Comparison of ENCODE assay signal across 9 mouse cellular contexts in genomic region chr4:137484586-137484985, GRCm38 (mm10). TPM values are rescaled to one million over a fixed set of nuclear protein-coding genes. Genes with fewer than 3 reads are reported as not detected.
A peak's percentile ranks its signal among the peaks of the same experiment; 100 is the strongest.
DNase-seq lines count a peak whose midpoint lies in the region; ATAC-seq and TF ChIP-seq lines count a peak whose summit lies in the region.
"Had no signal": no experiment of that assay in that cellular context is flagged by ENCODE, and none has a peak within 500 bp of the region (broad histone marks: within the 10 kb centered on the region; RNA-seq: fewer than 3 reads in every experiment).

No protein-coding gene starts in this region.

- no peaks in the 10 kb centered on the region for H3K36me3 ChIP-seq in forebrain, embryonic 12.5 days (replicated peaks)
- H3K36me3 ChIP-seq in forebrain, embryonic 13.5 days (ENCODE audit: poor library complexity, severe bottlenecking): no peaks in the 10 kb centered on the region
- H3K36me3 ChIP-seq in heart, adult 2 months (ENCODE audit: control insufficient read depth, insufficient read depth, low read length): peaks cover 22% of the 10 kb centered on the region

- no peak overlapping the region for H3K4me2 ChIP-seq in forebrain, embryonic 12.5 days
- no peak overlapping the region for H3K4me2 ChIP-seq in forebrain, embryonic 13.5 days

- no peak overlapping the region for H3K4me3 ChIP-seq in forebrain, embryonic 12.5 days (replicated peaks)
- H3K4me3 ChIP-seq in forebrain, embryonic 13.5 days: no peak overlapping the region
- peak overlapping the region; percentile 17; the same call in 1 of the 2 replicates for H3K4me3 ChIP-seq in heart, adult 2 months

- TF ChIP-seq POLR2A in heart, adult 2 months (IDR thresholded peaks at IDR 0.05; ENCODE audit: insufficient read depth, low read depth, low read length): no peak

- H3K79me2 ChIP-seq in heart, adult 2 months (replicated peaks; ENCODE audit: control insufficient read depth, insufficient read depth, low read length): peaks cover 5% of the 10 kb centered on the region

- H3K27me3 ChIP-seq in forebrain, embryonic 12.5 days: no peaks in the 10 kb centered on the region
- no peaks in the 10 kb centered on the region for H3K27me3 ChIP-seq in forebrain, embryonic 13.5 days
- H3K27me3 ChIP-seq in heart, adult 2 months (ENCODE audit: control insufficient read depth, insufficient read depth, low read length): no peaks in the 10 kb centered on the region

- TF ChIP-seq EP300 in heart, adult 2 months (IDR thresholded peaks at IDR 0.05; ENCODE audit: insufficient read depth, low read depth, low read length): no peak

- 85% methylated on average over 7 of the region's 7 CpGs for WGBS in forebrain, embryonic 12.5 days
- 73% methylated on average over 7 of the region's 7 CpGs for WGBS in forebrain, embryonic 13.5 days
- WGBS in heart, adult 2 months: 9% methylated on average over 7 of the region's 7 CpGs

- peak; percentile 87 for DNase-seq in adrenal gland, postnatal 25 days
- peak; percentile 80 for DNase-seq in heart, adult 2 months
- peak; percentile 61 to 69 for DNase-seq in kidney, adult 8-10 months
- no peak for DNase-seq in natural killer cell, adult 2 months (ENCODE audit: low spot score in 2 of 2)
- no peak for DNase-seq in left cerebral cortex, postnatal 36 days (ENCODE audit: low spot score in 2 of 2)

- intact Hi-C loops in heart, adult 2 months (cut with DNase I): no loop called here
- intact Hi-C loops in left cerebral cortex, postnatal 36 days (cut with DNase I): no loop called here

- TF ChIP-seq CTCF in heart, adult 2 months (IDR thresholded peaks at IDR 0.05): 0 out of 2 replicates have a peak, but pooled peaks have one; percentile 13

- H3K9ac ChIP-seq in forebrain, embryonic 12.5 days: no peak overlapping the region
- H3K9ac ChIP-seq in forebrain, embryonic 13.5 days: no peak overlapping the region
- H3K9ac ChIP-seq in heart, adult 2 months (ENCODE audit: low read depth, low read length): peak overlapping the region; percentile 37
- H3K9ac ChIP-seq: liver, embryonic 14.5 days had no signal

- peaks cover 83% of the 10 kb centered on the region for H3K4me1 ChIP-seq in forebrain, embryonic 12.5 days
- H3K4me1 ChIP-seq in forebrain, embryonic 13.5 days: peaks cover 71% of the 10 kb centered on the region
- H3K4me1 ChIP-seq in heart, adult 2 months (ENCODE audit: control insufficient read depth, insufficient read depth, low read length): peaks cover 68% of the 10 kb centered on the region

- no peaks in the 10 kb centered on the region for H3K9me3 ChIP-seq in forebrain, embryonic 12.5 days
- H3K9me3 ChIP-seq in forebrain, embryonic 13.5 days (replicated peaks): no peaks in the 10 kb centered on the region

- ATAC-seq in forebrain, embryonic 12.5 days (ENCODE audit: low FRiP score): no peak
- no peak for ATAC-seq in forebrain, embryonic 13.5 days
- ATAC-seq in megakaryocyte-erythroid progenitor cell, adult 5-6 weeks (replicated peaks; ENCODE audit: low FRiP score, low TSS enrichment, poor library complexity, severe bottlenecking): 0 out of 2 replicates have a peak, but pooled peaks have one; percentile 8

- H3K27ac ChIP-seq in forebrain, embryonic 12.5 days: 0 out of 2 replicates have a peak overlapping the region, but pooled peaks have one; percentile 0
- H3K27ac ChIP-seq in forebrain, embryonic 13.5 days: no peak overlapping the region
- H3K27ac ChIP-seq in heart, adult 2 months: peak overlapping the region; percentile 95
- H3K27ac ChIP-seq: liver, embryonic 14.5 days had no signal

RNA-seq across cellular contexts. Expression of gene Hspg2, which starts 16.0 kb away (rescaled TPM):
- polyA plus RNA-seq in forebrain, embryonic 12.5 days (2016; fragmentation: Nextera tagmentation; extraction: Ambion mirVana): 8.0 and 8.9 TPM in 2 replicates
- polyA plus RNA-seq in forebrain, embryonic 13.5 days (2015; fragmentation: Nextera tagmentation; extraction: Ambion mirVana): 4.8 and 6.5 TPM in 2 replicates
- 177 and 197 TPM in 2 replicates for total RNA-seq in adrenal gland, postnatal 25 days (2021)
- total RNA-seq in heart, adult 2 months (2021): 100 to 1,000 TPM; 174 to 190 TPM
- 86.7 and 114 TPM in 2 replicates for polyA plus RNA-seq in heart, adult 2 months (2012; rRNA removed)
- 0.22 TPM in 1 of 2 replicates, not detected in the other for total RNA-seq in megakaryocyte-erythroid progenitor cell, adult 5-6 weeks (2014; fragmentation: Nextera tagmentation)
- total RNA-seq in megakaryocyte-erythroid progenitor cell, adult 5-6 weeks (2017): not detected in 2 replicates
- total RNA-seq in left cerebral cortex, postnatal 36 days (2021): 1 to 10 TPM; 5.7 to 7.7 TPM

RNA-seq across cellular contexts. Expression of gene 1700013G24Rik, which starts 31.5 kb away (rescaled TPM):
- not detected in 2 replicates for polyA plus RNA-seq in forebrain, embryonic 12.5 days (2016; fragmentation: Nextera tagmentation; extraction: Ambion mirVana)
- polyA plus RNA-seq in forebrain, embryonic 13.5 days (2015; fragmentation: Nextera tagmentation; extraction: Ambion mirVana): not detected in 2 replicates
- total RNA-seq in adrenal gland, postnatal 25 days (2021): not detected in 2 replicates
- not detected for total RNA-seq in heart, adult 2 months (2021)
- polyA plus RNA-seq in heart, adult 2 months (2012; rRNA removed): 0.38 and 0.57 TPM in 2 replicates
- total RNA-seq in megakaryocyte-erythroid progenitor cell, adult 5-6 weeks (2014; fragmentation: Nextera tagmentation): not detected in 2 replicates
- not detected in 2 replicates for total RNA-seq in megakaryocyte-erythroid progenitor cell, adult 5-6 weeks (2017)
- not detected for total RNA-seq in left cerebral cortex, postnatal 36 days (2021)
- polyA plus RNA-seq: liver, embryonic 14.5 days had no signal

RNA-seq across cellular contexts. Expression of gene Cela3b, which starts 54.2 kb away (rescaled TPM):
- not detected in 2 replicates for polyA plus RNA-seq in forebrain, embryonic 12.5 days (2016; fragmentation: Nextera tagmentation; extraction: Ambion mirVana)
- not detected in 2 replicates for polyA plus RNA-seq in forebrain, embryonic 13.5 days (2015; fragmentation: Nextera tagmentation; extraction: Ambion mirVana)
- not detected in 2 replicates for total RNA-seq in adrenal gland, postnatal 25 days (2021)
- total RNA-seq in heart, adult 2 months (2021): not detected
- polyA plus RNA-seq in heart, adult 2 months (2012; rRNA removed): 0.32 TPM in 1 of 2 replicates, not detected in the other
- not detected in 2 replicates for total RNA-seq in megakaryocyte-erythroid progenitor cell, adult 5-6 weeks (2014; fragmentation: Nextera tagmentation)
- not detected in 2 replicates for total RNA-seq in megakaryocyte-erythroid progenitor cell, adult 5-6 weeks (2017)
- not detected for total RNA-seq in left cerebral cortex, postnatal 36 days (2021)

Comparison
In these comparisons a context has a peak if more than half of its experiments do, and no peak if none do; other contexts are left out.
1. DNase-seq: peak in adrenal gland, postnatal 25 days (single experiment), heart, adult 2 months (2 of 2) and kidney, adult 8-10 months (2 of 2); none in natural killer cell, adult 2 months (0 of 2) and left cerebral cortex, postnatal 36 days (0 of 2).
2. RNA of gene Hspg2, which starts 16.0 kb away (total RNA-seq): 174 to 190 TPM in heart, adult 2 months and 177 to 197 TPM in adrenal gland, postnatal 25 days; 5.7 to 7.7 TPM in left cerebral cortex, postnatal 36 days and 0.22 TPM in megakaryocyte-erythroid progenitor cell, adult 5-6 weeks; every median in the first group is over 10 times any median in the second.